Comparison of ENCODE assay signal across 7 mouse cellular contexts in genomic region chr11:101246702-101247012, GRCm38 (mm10). TPM values are rescaled to one million over a fixed set of nuclear protein-coding genes. Genes with fewer than 3 reads are reported as not detected.
A peak's percentile ranks its signal among the peaks of the same experiment; 100 is the strongest.
DNase-seq lines count a peak whose midpoint lies in the region; ATAC-seq and TF ChIP-seq lines count a peak whose summit lies in the region.

No protein-coding gene starts in this region.

- peak; percentile 46 for ATAC-seq in granulocyte monocyte progenitor cell, adult 5-6 weeks (replicated peaks; ENCODE audit: poor library complexity, severe bottlenecking)
- 0 out of 2 replicates have a peak, but pooled peaks have one; percentile 7 for ATAC-seq in liver, embryonic 14.5 days (ENCODE audit: insufficient read depth)

- H3K4me3 ChIP-seq in spleen, adult 2 months (ENCODE audit: extremely low read depth, insufficient read depth, insufficient read length), result peak overlapping the region; percentile 39
- H3K4me3 ChIP-seq in liver, embryonic 14.5 days (ENCODE audit: insufficient read depth in 1 of 2, low read depth in 2 of 2, low read length in 2 of 2), result peak overlapping the region; percentile 33 to 36

- peak overlapping the region; percentile 20; the same call in 1 of the 2 replicates for H3K27ac ChIP-seq in spleen, adult 2 months (ENCODE audit: insufficient read depth, low read length)
- no peak overlapping the region for H3K27ac ChIP-seq in liver, embryonic 14.5 days

- no peak for TF ChIP-seq EP300 in liver, embryonic 14.5 days (IDR thresholded peaks at IDR 0.05; ENCODE audit: low read depth)

- peak overlapping the region; percentile 53 for H3K4me2 ChIP-seq in liver, embryonic 14.5 days (ENCODE audit: low read depth)

- 31% methylated on average over 7 of the region's 7 CpGs for WGBS in spleen, adult 2 months
- 10% methylated on average over 7 of the region's 7 CpGs for WGBS in liver, embryonic 14.5 days (ENCODE audit: insufficient replicate concordance)

- peaks cover 4% of the 10 kb centered on the region; the same call in 1 of the 2 replicates for H3K4me1 ChIP-seq in spleen, adult 2 months (ENCODE audit: control insufficient read depth, insufficient read depth, insufficient read length)
- peaks cover 4 to 8% of the 10 kb centered on the region in 2 experiments for H3K4me1 ChIP-seq in liver, embryonic 14.5 days (replicated peaks; ENCODE audit: control insufficient read depth in 2 of 2, insufficient read depth in 2 of 2, low read length in 1 of 2)

- DNase-seq in spleen, adult 2 months (ENCODE audit: low read depth in 1 of 2, low spot score in 2 of 2), result no peak
- no peak for DNase-seq in spleen, adult 18-20 months
- DNase-seq in liver, embryonic 14.5 days (ENCODE audit: low read depth in 3 of 3, low spot score in 3 of 3), result no peak
- DNase-seq in adipocyte (ENCODE audit: low spot score), result no peak
- no peak for DNase-seq in cerebellum, adult 11-12 months
- DNase-seq in c-Kit-positive CD71-positive TER-119-positive erythroid progenitor cells, embryonic 14.5 days (ENCODE audit: low spot score), result no peak

- TF ChIP-seq CTCF in spleen, adult 2 months (IDR thresholded peaks at IDR 0.05; ENCODE audit: extremely low read depth, insufficient read depth, insufficient read length, insufficient replicate concordance), result no peak
- TF ChIP-seq CTCF in liver, embryonic 14.5 days (IDR thresholded peaks at IDR 0.05; ENCODE audit: low read depth), result no peak

- H3K9ac ChIP-seq in liver, embryonic 14.5 days (replicated peaks), result no peak overlapping the region

- no peaks in the 10 kb centered on the region for H3K9me3 ChIP-seq in liver, embryonic 14.5 days (ENCODE audit: control insufficient read depth, low read length)

- no peaks in the 10 kb centered on the region for H3K36me3 ChIP-seq in spleen, adult 2 months (ENCODE audit: control insufficient read depth, insufficient read depth, low read length)
- no peaks in the 10 kb centered on the region for H3K36me3 ChIP-seq in liver, embryonic 14.5 days (replicated peaks; ENCODE audit: control insufficient read depth, insufficient read depth, low read depth)

- no peak for TF ChIP-seq POLR2A in spleen, adult 2 months (IDR thresholded peaks at IDR 0.05; ENCODE audit: low read depth, low read length)

- peaks cover 13% of the 10 kb centered on the region for H3K27me3 ChIP-seq in spleen, adult 2 months (ENCODE audit: control insufficient read depth, insufficient read depth, low read length)
- H3K27me3 ChIP-seq in liver, embryonic 14.5 days (ENCODE audit: control insufficient read depth, insufficient read depth, low read length), result peaks cover 46% of the 10 kb centered on the region

RNA-seq across cellular contexts. Expression of gene Ramp2, which starts 0.8 kb away (rescaled TPM):
- 47.6 and 59.7 TPM in 2 replicates for polyA plus RNA-seq in spleen, adult 2 months (2012; rRNA removed)
- not detected in 2 replicates for total RNA-seq in granulocyte monocyte progenitor cell, adult 5-6 weeks (2014; fragmentation: Nextera tagmentation)
- 0.98 and 1.4 TPM in 2 replicates for total RNA-seq in granulocyte monocyte progenitor cell, adult 5-6 weeks (2017)
- polyA plus RNA-seq in liver, embryonic 14.5 days (2012; rRNA removed), result 15.1 and 17.5 TPM in 2 replicates
- 19.0 and 19.2 TPM in 2 replicates for polyA plus RNA-seq in liver, embryonic 14.5 days (2014; fragmentation: Nextera tagmentation; extraction: Ambion mirVana)

RNA-seq across cellular contexts. Expression of gene Vps25, which starts 6.8 kb away (rescaled TPM):
- 56.3 and 62.2 TPM in 2 replicates for polyA plus RNA-seq in spleen, adult 2 months (2012; rRNA removed)
- total RNA-seq in granulocyte monocyte progenitor cell, adult 5-6 weeks (2014; fragmentation: Nextera tagmentation), result 176 and 203 TPM in 2 replicates
- 76.7 and 80.4 TPM in 2 replicates for total RNA-seq in granulocyte monocyte progenitor cell, adult 5-6 weeks (2017)
- 35.1 and 36.3 TPM in 2 replicates for polyA plus RNA-seq in liver, embryonic 14.5 days (2012; rRNA removed)
- polyA plus RNA-seq in liver, embryonic 14.5 days (2014; fragmentation: Nextera tagmentation; extraction: Ambion mirVana), result 88.6 and 90.0 TPM in 2 replicates

RNA-seq across cellular contexts. Expression of gene Wnk4, which starts 13.7 kb away (rescaled TPM):
- 1.9 and 2.2 TPM in 2 replicates for polyA plus RNA-seq in spleen, adult 2 months (2012; rRNA removed)
- total RNA-seq in granulocyte monocyte progenitor cell, adult 5-6 weeks (2014; fragmentation: Nextera tagmentation), result not detected in 2 replicates
- 2.6 TPM in 1 of 2 replicates, not detected in the other for total RNA-seq in granulocyte monocyte progenitor cell, adult 5-6 weeks (2017)
- 5.3 and 5.4 TPM in 2 replicates for polyA plus RNA-seq in liver, embryonic 14.5 days (2012; rRNA removed)
- 6.4 and 6.9 TPM in 2 replicates for polyA plus RNA-seq in liver, embryonic 14.5 days (2014; fragmentation: Nextera tagmentation; extraction: Ambion mirVana)

RNA-seq across cellular contexts. Expression of gene Ezh1, which starts 20.4 kb away (rescaled TPM):
- polyA plus RNA-seq in spleen, adult 2 months (2012; rRNA removed), result 28.3 and 30.9 TPM in 2 replicates
- total RNA-seq in granulocyte monocyte progenitor cell, adult 5-6 weeks (2014; fragmentation: Nextera tagmentation), result 15.2 and 31.0 TPM in 2 replicates
- total RNA-seq in granulocyte monocyte progenitor cell, adult 5-6 weeks (2017), result 13.6 and 17.7 TPM in 2 replicates
- polyA plus RNA-seq in liver, embryonic 14.5 days (2012; rRNA removed), result 6.8 and 8.8 TPM in 2 replicates
- polyA plus RNA-seq in liver, embryonic 14.5 days (2014; fragmentation: Nextera tagmentation; extraction: Ambion mirVana), result 7.9 and 8.1 TPM in 2 replicates

RNA-seq across cellular contexts. Expression of gene Cntd1, which starts 32.2 kb away (rescaled TPM):
- 0.06 and 0.19 TPM in 2 replicates for polyA plus RNA-seq in spleen, adult 2 months (2012; rRNA removed)
- not detected in 2 replicates for total RNA-seq in granulocyte monocyte progenitor cell, adult 5-6 weeks (2014; fragmentation: Nextera tagmentation)
- total RNA-seq in granulocyte monocyte progenitor cell, adult 5-6 weeks (2017), result 0.72 and 3.3 TPM in 2 replicates
- 0.44 and 0.68 TPM in 2 replicates for polyA plus RNA-seq in liver, embryonic 14.5 days (2012; rRNA removed)
- 0.44 and 0.72 TPM in 2 replicates for polyA plus RNA-seq in liver, embryonic 14.5 days (2014; fragmentation: Nextera tagmentation; extraction: Ambion mirVana)
